Mouse (Mus musculus) NIH3T3 (cell line): ENCODE measurements at regions not wholly inside any gene's neighbourhood (a gene's known extent, or its start where the extent isn't known, plus 50 kb on each side); places are given as distances from the start of the nearest gene placed in this dataset.

Experiments
- DNase-seq: peaks from one replicate; pipeline ENCODE4 v3.0.0-alpha.2; 2012; ENCODE audit warnings: low read depth

- DNase-seq, result peak; percentile 2
Measured at GRCm38 (mm10) chrX:85329474-85330225, 80.2 kb downstream of the Fthl17a start.

GRCm38 (mm10) chrX:85343517-85343916 lies 94.0 kb downstream of the Fthl17a start:
- no peak for DNase-seq

DNA sequence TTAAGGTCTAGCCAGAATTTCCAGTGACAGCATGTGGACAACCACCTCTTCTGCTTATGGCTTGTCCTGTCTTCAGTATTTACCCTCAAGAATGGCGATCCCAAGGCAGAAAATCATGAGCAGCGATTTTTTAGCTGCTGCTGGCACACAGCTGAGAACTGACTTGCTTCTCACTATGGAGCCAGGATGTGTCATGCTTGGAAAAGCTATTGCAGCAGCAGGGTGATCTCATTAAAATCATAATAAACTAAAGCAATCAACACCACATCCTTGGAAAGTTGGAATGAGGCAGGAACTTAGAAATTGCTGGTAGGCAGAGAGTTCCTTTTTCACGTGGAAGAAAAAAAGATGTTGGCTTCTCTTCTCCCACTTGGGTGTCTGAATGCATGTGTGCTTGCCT lies 125.8 kb downstream of the Fthl17a start:
- no peak for DNase-seq

DNA sequence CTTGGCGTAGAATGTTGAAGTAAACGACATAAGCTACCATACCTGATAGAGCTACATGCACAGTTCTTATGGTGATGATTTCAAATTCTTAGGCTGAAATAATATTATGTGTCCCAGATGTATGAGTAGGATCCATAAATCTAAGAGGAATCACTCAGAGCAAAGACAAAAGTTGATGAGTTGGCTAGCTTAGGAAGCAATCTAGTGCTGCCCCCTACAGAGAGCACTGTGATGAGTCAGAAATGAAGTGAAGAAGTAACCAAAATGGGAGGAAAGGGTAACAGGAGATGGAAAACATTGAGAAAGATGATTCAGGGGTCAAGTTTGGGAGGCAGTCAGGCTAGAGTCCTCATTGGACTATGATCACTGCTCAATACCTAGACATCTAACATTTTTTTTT lies 135.0 kb downstream of the Fthl17a start:
- DNase-seq, result no peak
